18 mouse cellular contexts compared by ENCODE assay signal in genomic region chr12:117039411-117039810, GRCm38 (mm10).
DNase-seq lines count a peak whose midpoint lies in the region; ATAC-seq and TF ChIP-seq lines count a peak whose summit lies in the region.
"Had no signal": no experiment of that assay in that cellular context is flagged by ENCODE, and none has a peak within 500 bp of the region (broad histone marks: within the 10 kb centered on the region; RNA-seq: fewer than 3 reads in every experiment).

No protein-coding gene starts in this region.

- no peaks in the 10 kb centered on the region for H3K36me3 ChIP-seq in ES-Bruce4 (ENCODE audit: control insufficient read depth, insufficient read depth, low read length, poor library complexity, severe bottlenecking)
- no peaks in the 10 kb centered on the region for H3K36me3 ChIP-seq in forebrain, embryonic 15.5 days
- H3K36me3 ChIP-seq in midbrain, embryonic 13.5 days = no peaks in the 10 kb centered on the region

- DNase-seq in embryo, embryonic 10 days (ENCODE audit: low spot score) = peak; percentile 41
- DNase-seq in heart, adult 8-10 months (ENCODE audit: low spot score) = no peak
- DNase-seq in cerebellum, postnatal 14 days = no peak
- DNase-seq in B cell, adult 2 months = no peak
- DNase-seq: cerebellum, adult 11 months; gastrocnemius, postnatal 14 days; heart, postnatal 4 days; kidney, adult 18-20 months; kidney, postnatal 4 days; layer of hippocampus, postnatal 36 days; liver, postnatal 0 days; lung, postnatal 36 days; thymus, postnatal 4 days had no signal

- 0 out of 2 replicates have a peak, but pooled peaks have one; percentile 48 for TF ChIP-seq EP300 in ES-Bruce4 (IDR thresholded peaks at IDR 0.05; ENCODE audit: insufficient read depth, low read depth, low read length)

- H3K4me3 ChIP-seq in ES-Bruce4 (ENCODE audit: low read depth, low read length) = no peak overlapping the region
- no peak overlapping the region for H3K4me3 ChIP-seq in forebrain, embryonic 15.5 days
- no peak overlapping the region for H3K4me3 ChIP-seq in midbrain, embryonic 13.5 days (replicated peaks)

- no peaks in the 10 kb centered on the region for H3K9me3 ChIP-seq in ES-Bruce4 (replicated peaks; ENCODE audit: control insufficient read depth, insufficient read depth, low read length, poor library complexity, severe bottlenecking)
- no peaks in the 10 kb centered on the region for H3K9me3 ChIP-seq in forebrain, embryonic 15.5 days
- no peaks in the 10 kb centered on the region for H3K9me3 ChIP-seq in midbrain, embryonic 13.5 days

- H3K9ac ChIP-seq in ES-Bruce4 (ENCODE audit: low read depth, poor library complexity, severe bottlenecking) = no peak overlapping the region
- no peak overlapping the region for H3K9ac ChIP-seq in forebrain, embryonic 15.5 days (replicated peaks)
- no peak overlapping the region for H3K9ac ChIP-seq in midbrain, embryonic 13.5 days (replicated peaks)
- H3K9ac ChIP-seq: liver, postnatal 0 days had no signal

- peaks cover 2% of the 10 kb centered on the region for H3K4me1 ChIP-seq in ES-Bruce4 (ENCODE audit: control insufficient read depth, insufficient read depth, low read length)
- H3K4me1 ChIP-seq in forebrain, embryonic 15.5 days = peaks cover 5% of the 10 kb centered on the region; the same call in 1 of the 2 replicates
- peaks cover 26% of the 10 kb centered on the region for H3K4me1 ChIP-seq in midbrain, embryonic 13.5 days (replicated peaks)

- H3K27me3 ChIP-seq in ES-Bruce4 (ENCODE audit: control insufficient read depth, insufficient read depth, low read length, poor library complexity, severe bottlenecking) = no peaks in the 10 kb centered on the region
- H3K27me3 ChIP-seq in forebrain, embryonic 15.5 days = peaks cover 3% of the 10 kb centered on the region; the same call in 1 of the 2 replicates
- H3K27me3 ChIP-seq in midbrain, embryonic 13.5 days = no peaks in the 10 kb centered on the region

- H3K4me2 ChIP-seq in forebrain, embryonic 15.5 days (replicated peaks) = no peak overlapping the region
- H3K4me2 ChIP-seq in midbrain, embryonic 13.5 days (replicated peaks) = no peak overlapping the region
- H3K4me2 ChIP-seq: heart, embryonic 11.5 days had no signal

- peak; percentile 68 for ATAC-seq in forebrain, embryonic 15.5 days (replicated peaks)
- ATAC-seq in midbrain, embryonic 13.5 days = peak; percentile 74; the same call in 1 of the 2 replicates
- ATAC-seq: activated CD4-positive, CD25-positive, alpha-beta regulatory T cell, adult 4 months; liver, postnatal 0 days had no signal

- H3K27ac ChIP-seq in ES-Bruce4 (ENCODE audit: insufficient read depth, low read length) = no peak overlapping the region
- no peak overlapping the region; the same call in 1 of the 2 replicates for H3K27ac ChIP-seq in forebrain, embryonic 15.5 days (replicated peaks)
- peak overlapping the region; percentile 72 for H3K27ac ChIP-seq in midbrain, embryonic 13.5 days

- WGBS in forebrain, embryonic 15.5 days = 15% methylated on average over 3 of the region's 3 CpGs
- 7% methylated on average over 3 of the region's 3 CpGs for WGBS in midbrain, embryonic 13.5 days

- TF ChIP-seq POLR2A in ES-Bruce4 (IDR thresholded peaks at IDR 0.05; ENCODE audit: insufficient read depth, low read length) = no peak

- no peak for TF ChIP-seq CTCF in ES-Bruce4 (IDR thresholded peaks at IDR 0.05; ENCODE audit: low read depth, low read length)
